Mouse (Mus musculus) urinary bladder, adult 2 months (tissue): ENCODE data around the gene Wdr44. TPM values are rescaled to one million over a fixed set of nuclear protein-coding genes. Genes with fewer than 3 reads are reported as not detected.
"Not testable (repeated sequence)": the region's sequence is repeated elsewhere in the genome, so short reads cannot be mapped to it uniquely, and the experiment has no call there.

Experiments used
- DNase-seq: peaks from one replicate; pipeline ENCODE4 v3.0.0; 2022; ENCODE audit warnings: low spot score
- polyA plus RNA-seq: library from polyadenylated mRNA; depleted of rRNA; stranded (reverse); fragments of >200 nt; gene quantifications from 2 replicates; pipeline ENCODE4 v1.2.3, GENCODE M21; 2012; rRNA removed

Gene Wdr44
- polyA plus RNA-seq, 1 experiment, result 7.6 TPM

DNA sequence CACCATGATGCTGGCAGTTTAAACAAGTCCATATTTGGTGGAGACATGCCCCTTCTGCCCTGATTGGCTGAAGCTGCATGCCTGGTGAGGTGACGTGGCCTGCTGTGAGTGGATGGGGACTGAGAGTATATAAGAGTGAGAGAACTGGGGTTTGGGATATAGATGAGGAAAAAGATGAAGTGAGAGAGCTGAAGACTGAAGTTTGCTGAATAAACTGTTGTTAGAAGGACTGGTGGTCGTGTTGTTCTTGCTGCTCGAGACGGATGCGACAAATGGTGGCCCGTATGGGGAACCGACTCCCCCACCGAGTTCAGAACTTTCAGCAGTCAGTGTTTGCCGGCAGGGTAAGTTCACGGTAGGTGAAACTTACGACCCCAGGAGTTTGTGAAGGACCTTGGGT lies 140.9 kb downstream of the Wdr44 start:
- DNase-seq, result not testable (repeated sequence)

DNA sequence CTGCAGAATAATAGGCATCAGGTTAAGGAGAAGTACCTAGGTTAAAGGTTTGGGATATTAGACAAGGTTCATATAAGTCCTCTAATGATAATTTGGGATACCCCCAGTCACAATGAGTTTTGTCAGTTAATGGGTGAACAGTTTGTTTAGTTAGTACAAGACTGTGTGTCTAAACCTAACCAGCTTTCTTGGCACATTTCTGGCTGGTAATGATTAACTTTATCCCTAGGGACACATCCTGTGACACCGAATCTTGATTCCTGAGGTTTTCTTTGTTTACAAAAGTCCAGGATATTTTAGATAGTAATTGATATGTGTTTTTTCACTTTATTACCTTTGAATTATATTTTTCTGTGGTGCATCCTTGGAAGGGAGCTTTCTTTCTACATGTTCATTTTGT lies 148.1 kb downstream of the Wdr44 start:
- no peak for DNase-seq

Other genes with a start within 250 kb of the Wdr44 start
- gene Gm4907, start 189.5 kb downstream of the Wdr44 start, polyA plus RNA-seq, result not detected in 2 replicates